Mouse (Mus musculus): ENCODE results near the gene Mical2. TPM values are rescaled to one million over a fixed set of nuclear protein-coding genes. Genes with fewer than 3 reads are reported as not detected.

Mical2 gene
- polyA plus RNA-seq, 1 experiment from 2014 or later: 1.5 TPM

DNA sequence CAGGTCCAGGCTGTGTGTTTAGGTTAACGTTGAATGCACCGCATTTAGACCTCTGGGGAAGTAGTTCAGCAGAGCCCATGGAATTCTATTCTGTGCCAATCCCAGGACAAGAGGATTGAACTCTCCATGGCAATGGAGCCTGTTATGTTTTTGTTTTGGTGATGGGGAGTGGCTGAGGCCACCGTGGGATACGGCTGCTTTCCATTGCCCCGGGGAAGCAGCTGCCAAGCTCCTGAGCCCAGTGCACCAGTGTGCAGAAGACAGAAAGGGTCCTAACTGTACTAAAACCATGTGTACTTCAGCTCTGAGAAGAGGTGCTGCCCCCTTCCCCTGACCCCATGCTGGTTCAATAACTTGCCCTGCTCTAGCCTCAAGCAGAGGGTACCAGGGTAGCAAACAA is 47.0 kb downstream of the Mical2 start:
- WGBS: 28% methylated on average over 5 of the region's 5 CpGs
- 0 out of 2 replicates have a peak overlapping the region, but pooled peaks have one; percentile 7 for H3K27ac ChIP-seq
- H3K9me3 ChIP-seq: no peaks in the 10 kb centered on the region

DNA sequence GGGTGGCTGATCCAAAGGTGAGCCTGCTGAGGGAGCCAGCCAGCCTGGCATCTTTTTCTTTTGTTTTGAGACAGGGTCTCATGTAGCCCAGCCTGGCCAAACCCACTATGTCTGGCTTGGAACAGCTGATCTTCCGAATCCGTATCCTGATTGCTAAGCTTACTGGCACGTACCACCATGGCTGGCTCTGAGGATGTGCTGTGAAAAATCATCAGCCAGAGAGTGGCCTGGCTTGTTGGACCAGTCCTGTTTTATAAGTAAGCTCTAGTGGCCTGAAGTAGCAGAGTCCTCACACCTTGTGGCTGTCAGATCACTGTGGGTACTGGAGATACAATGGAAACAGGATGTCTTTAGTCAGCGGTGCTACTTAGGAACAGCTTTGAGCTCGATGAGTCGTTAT is 47.8 kb downstream of the Mical2 start:
- no peaks in the 10 kb centered on the region for H3K27me3 ChIP-seq
- whole genome bisulfite sequencing: 80% methylated on average over 6 of the region's 6 CpGs
- ATAC-seq: no peak
- no peak overlapping the region for H3K4me3 ChIP-seq (replicated peaks)
- no peak overlapping the region for H3K4me2 ChIP-seq (replicated peaks)
- no peaks in the 10 kb centered on the region for H3K36me3 ChIP-seq
- no peaks in the 10 kb centered on the region for H3K9me3 ChIP-seq
- peaks cover 25% of the 10 kb centered on the region for H3K4me1 ChIP-seq (replicated peaks)
- no peak overlapping the region for H3K9ac ChIP-seq (replicated peaks)
- H3K27ac ChIP-seq: no peak overlapping the region

More for the DNA sequence above, 47.0 kb downstream of the Mical2 start:
- H3K4me3 ChIP-seq (replicated peaks): no peak overlapping the region
- H3K27me3 ChIP-seq: no peaks in the 10 kb centered on the region
- H3K4me1 ChIP-seq (replicated peaks): peaks cover 25% of the 10 kb centered on the region
- H3K9ac ChIP-seq (replicated peaks): no peak overlapping the region
- H3K36me3 ChIP-seq: no peaks in the 10 kb centered on the region
- ATAC-seq: peak; percentile 67
- H3K4me2 ChIP-seq (replicated peaks): no peak overlapping the region

DNA sequence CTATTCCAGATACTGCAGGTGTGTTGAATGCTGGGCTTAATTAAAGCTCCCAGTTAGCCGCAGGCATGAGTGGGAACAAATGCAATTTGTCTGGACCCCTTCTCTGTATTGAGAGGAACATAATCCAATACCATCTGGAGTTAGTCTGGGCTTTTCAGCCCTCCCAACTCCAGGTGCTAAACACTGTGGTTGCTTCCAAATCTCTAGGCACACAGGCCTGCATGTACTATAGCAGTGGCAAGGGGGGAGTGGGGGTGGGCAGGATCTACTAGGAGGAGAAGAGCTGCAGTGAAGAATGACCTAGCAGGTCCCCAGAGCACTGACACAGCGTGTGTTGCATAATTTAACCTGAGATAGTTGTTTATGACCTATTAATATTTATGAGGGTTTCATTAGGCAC is 49.0 kb downstream of the Mical2 start:
- 0 out of 2 replicates have a peak, but pooled peaks have one; percentile 50 for ATAC-seq
- Histone ChIP-seq H3K4me1 (replicated peaks) (peaks cover 25% of the 10 kb centered on the region), H3K4me3 (replicated peaks) (no peak overlapping the region), H3K4me2 (replicated peaks) (no peak overlapping the region), H3K27me3 (no peaks in the 10 kb centered on the region), H3K36me3 (no peaks in the 10 kb centered on the region), H3K27ac (no peak overlapping the region), H3K9me3 (no peaks in the 10 kb centered on the region), H3K9ac (replicated peaks) (no peak overlapping the region)
- 52% methylated on average over 2 of the region's 2 CpGs for WGBS

DNA sequence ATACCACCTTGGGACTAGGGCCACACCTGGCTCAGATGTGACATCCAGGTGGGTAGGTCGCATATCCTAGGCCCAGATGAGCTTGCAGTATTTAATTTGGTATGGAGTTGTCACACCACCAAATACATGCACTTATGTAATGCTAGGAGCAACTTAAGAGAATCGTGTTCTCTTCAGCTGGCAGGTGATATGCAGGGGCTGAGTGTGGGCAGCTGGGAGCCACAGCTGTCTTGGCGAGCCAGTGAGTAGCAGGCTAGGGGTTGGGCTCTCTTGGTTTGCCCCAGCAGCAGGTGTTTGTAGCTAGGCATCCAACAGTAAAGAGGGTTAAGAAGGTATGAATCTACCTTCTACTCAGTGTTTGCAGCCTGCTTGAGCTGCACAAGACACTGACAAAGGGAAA is 49.4 kb downstream of the Mical2 start:
- H3K4me3 ChIP-seq (replicated peaks): no peak overlapping the region
- H3K4me2 ChIP-seq (replicated peaks): no peak overlapping the region
- H3K4me1 ChIP-seq (replicated peaks): peaks cover 25% of the 10 kb centered on the region
- no peak overlapping the region for H3K27ac ChIP-seq
- 72% methylated on average over 3 of the region's 3 CpGs for WGBS
- H3K9ac ChIP-seq (replicated peaks): no peak overlapping the region
- H3K36me3 ChIP-seq: no peaks in the 10 kb centered on the region
- H3K9me3 ChIP-seq: no peaks in the 10 kb centered on the region
- ATAC-seq: no peak
- no peaks in the 10 kb centered on the region for H3K27me3 ChIP-seq

DNA sequence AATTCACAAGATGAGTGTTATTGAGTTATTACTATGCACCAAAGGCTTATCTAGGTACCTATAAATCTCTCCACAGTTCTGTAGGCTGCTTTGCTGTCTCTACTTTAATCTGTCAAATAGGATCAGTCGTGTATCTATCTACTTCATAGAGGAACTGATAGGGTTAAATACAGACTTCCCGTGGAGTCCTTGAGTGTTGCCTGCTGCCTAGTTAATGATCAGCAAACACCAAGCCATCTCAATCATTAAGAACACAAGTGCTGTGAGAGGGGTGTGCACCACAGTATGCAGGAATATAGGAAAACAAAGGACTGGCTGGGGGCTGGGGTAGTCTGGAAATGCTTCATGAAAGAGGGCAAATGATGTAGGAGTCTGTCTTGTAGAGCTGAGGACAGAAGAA is 50.2 kb downstream of the Mical2 start:
- no peak for ATAC-seq
- Histone ChIP-seq H3K4me2 (replicated peaks) (no peak overlapping the region), H3K9me3 (no peaks in the 10 kb centered on the region), H3K27me3 (no peaks in the 10 kb centered on the region), H3K9ac (replicated peaks) (no peak overlapping the region), H3K4me3 (replicated peaks) (no peak overlapping the region), H3K36me3 (no peaks in the 10 kb centered on the region), H3K27ac (no peak overlapping the region), H3K4me1 (replicated peaks) (peaks cover 25% of the 10 kb centered on the region)
- 44% methylated on average over 2 of the region's 2 CpGs for WGBS

DNA sequence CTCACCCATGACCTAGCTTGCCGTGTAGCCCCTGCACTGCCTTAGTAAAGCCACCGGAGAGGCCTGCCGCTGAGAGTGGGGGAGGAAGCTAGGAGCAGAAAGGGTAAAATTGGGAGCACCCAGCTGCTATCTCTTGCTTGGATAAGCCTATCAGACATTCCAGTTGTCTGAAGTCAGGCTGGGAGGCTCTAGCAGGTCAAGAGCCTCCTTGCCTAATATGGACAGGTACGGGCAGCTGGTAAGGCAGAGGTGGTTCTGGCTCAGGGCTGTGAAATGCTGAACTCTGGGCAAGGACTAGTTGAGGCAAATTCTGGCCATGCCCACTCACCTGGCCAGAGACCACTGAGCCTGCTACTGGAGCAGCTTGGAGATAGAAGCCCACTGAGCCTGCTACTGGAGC is 51.2 kb downstream of the Mical2 start:
- Histone ChIP-seq H3K4me1 (replicated peaks) (peaks cover 25% of the 10 kb centered on the region), H3K9me3 (no peaks in the 10 kb centered on the region), H3K9ac (replicated peaks) (no peak overlapping the region), H3K36me3 (no peaks in the 10 kb centered on the region), H3K27ac (no peak overlapping the region), H3K4me2 (replicated peaks) (no peak overlapping the region), H3K27me3 (no peaks in the 10 kb centered on the region), H3K4me3 (replicated peaks) (no peak overlapping the region)
- ATAC-seq: no peak
- 97% methylated on average over 4 of the region's 4 CpGs for WGBS

DNA sequence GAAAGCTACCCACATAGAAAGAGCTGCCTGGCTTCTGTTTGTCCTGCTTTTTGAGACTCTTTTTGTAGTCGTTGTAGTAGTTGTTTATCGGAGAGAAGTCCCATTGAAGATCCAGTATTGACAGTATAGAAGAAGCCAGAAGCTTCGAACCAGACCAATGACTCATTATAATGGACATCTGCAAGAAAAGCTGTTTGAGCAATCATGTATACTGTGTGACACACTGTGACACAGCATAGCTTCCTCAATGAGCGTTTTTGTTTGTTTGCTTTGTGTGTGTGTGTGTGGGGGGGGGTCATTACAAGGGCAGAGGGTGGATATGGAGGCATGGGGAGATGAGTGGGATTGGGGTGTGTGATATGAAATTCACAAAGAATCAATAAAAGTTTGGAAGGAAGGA is 53.0 kb downstream of the Mical2 start:
- Histone ChIP-seq H3K4me2 (replicated peaks) (no peak overlapping the region), H3K4me3 (replicated peaks) (no peak overlapping the region), H3K36me3 (no peaks in the 10 kb centered on the region), H3K9me3 (no peaks in the 10 kb centered on the region), H3K9ac (replicated peaks) (no peak overlapping the region), H3K4me1 (replicated peaks) (peaks cover 16% of the 10 kb centered on the region), H3K27ac (no peak overlapping the region), H3K27me3 (no peaks in the 10 kb centered on the region)
- WGBS: 72% methylated on average over 4 of the region's 4 CpGs
- ATAC-seq: no peak

DNA sequence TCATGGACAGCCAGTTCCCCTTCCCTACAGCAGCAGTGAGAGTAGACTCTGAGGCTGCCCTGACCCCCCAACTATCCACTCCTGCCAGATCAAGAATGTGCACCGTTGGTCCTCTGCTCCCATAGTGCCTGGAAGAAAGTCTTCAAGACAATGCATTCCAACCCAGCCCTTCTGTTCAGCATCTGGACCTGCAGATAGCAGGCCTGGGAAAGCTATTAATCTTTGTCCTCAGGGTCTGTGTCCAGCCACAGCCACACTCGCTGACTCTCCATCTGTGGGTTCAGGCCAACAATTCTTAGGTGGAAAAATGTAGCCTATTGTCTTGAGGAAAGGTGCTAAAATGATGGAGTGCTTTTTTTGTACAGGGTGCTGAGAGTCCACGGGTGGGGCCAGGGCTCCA is 54.8 kb downstream of the Mical2 start:
- Histone ChIP-seq H3K4me3 (replicated peaks) (no peak overlapping the region), H3K9ac (replicated peaks) (no peak overlapping the region), H3K9me3 (no peaks in the 10 kb centered on the region), H3K36me3 (no peaks in the 10 kb centered on the region), H3K27ac (no peak overlapping the region), H3K27me3 (no peaks in the 10 kb centered on the region), H3K4me2 (replicated peaks) (no peak overlapping the region), H3K4me1 (replicated peaks) (0 out of 2 replicates have a peak, but pooled peaks cover 2% of the 10 kb centered on the region)
- no peak for ATAC-seq
- WGBS: 72% methylated on average over 3 of the region's 3 CpGs

DNA sequence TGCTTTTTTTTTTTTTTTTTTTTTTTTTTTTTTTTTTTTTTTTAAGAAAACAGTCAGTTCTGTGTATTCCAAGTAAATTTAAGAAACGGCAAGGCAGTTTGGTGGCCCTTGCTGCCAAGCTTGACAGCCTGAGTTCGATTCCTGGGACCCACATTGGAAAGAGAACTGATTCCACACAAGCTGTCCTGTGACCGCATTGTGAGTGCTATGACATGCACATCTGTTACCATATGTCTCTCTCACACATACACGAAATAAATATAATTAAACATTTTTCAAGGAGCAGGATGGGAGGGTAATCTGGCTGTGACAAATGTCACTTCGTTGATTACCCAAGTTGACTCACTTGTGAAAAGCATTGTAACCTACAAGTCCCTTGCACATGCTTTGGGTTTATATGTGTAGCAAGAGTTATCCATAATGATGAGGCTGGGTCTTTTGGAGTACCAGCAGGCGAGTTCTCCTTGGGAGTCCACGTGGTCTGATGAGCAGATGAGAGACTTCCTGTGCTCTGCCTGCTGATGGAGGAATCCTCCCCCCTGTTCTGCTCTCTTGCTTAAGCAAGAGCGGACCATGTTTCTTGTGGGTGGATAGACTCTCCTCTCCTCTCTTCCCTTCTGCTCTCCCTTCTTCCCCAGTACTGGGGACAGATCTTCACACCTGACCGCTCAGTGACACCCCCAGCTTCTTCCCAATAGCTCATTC is 58.1 kb downstream of the Mical2 start:
- no peaks in the 10 kb centered on the region for H3K27me3 ChIP-seq
- H3K4me3 ChIP-seq (replicated peaks): no peak overlapping the region
- no peak overlapping the region for H3K9ac ChIP-seq (replicated peaks)
- H3K27ac ChIP-seq: no peak overlapping the region
- no peaks in the 10 kb centered on the region for H3K36me3 ChIP-seq
- no peak for ATAC-seq
- 78% methylated on average over 9 of the region's 9 CpGs for WGBS
- H3K4me1 ChIP-seq (replicated peaks): 0 out of 2 replicates have a peak, but pooled peaks cover 2% of the 10 kb centered on the region
- no peaks in the 10 kb centered on the region for H3K9me3 ChIP-seq
- H3K4me2 ChIP-seq (replicated peaks): no peak overlapping the region

DNA sequence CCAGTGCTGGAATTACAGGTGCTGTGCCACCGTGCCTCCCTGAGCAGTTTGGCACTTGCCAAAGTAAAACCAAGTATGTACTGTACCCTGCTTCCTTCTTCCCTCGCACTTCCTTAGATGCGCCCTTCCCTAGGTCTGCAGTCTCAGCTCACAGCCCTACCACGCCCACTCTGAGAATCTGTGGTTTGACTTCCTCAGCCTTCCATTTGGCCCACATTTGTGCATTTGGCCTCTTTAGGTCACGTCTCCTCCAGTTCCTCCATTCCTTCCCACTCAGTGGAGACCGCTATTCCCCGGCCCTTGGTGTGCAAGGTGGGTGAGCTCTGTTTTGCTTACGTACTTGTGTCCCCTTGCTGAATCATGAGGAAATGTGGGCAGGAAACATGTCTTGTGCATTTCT is 59.9 kb downstream of the Mical2 start:
- H3K4me1 ChIP-seq (replicated peaks): peaks cover 7% of the 10 kb centered on the region; the same call in 1 of the 2 replicates
- no peaks in the 10 kb centered on the region for H3K9me3 ChIP-seq
- no peak overlapping the region for H3K4me2 ChIP-seq (replicated peaks)
- no peak overlapping the region for H3K27ac ChIP-seq
- no peak overlapping the region for H3K4me3 ChIP-seq (replicated peaks)
- no peaks in the 10 kb centered on the region for H3K27me3 ChIP-seq
- no peaks in the 10 kb centered on the region for H3K36me3 ChIP-seq
- no peak for ATAC-seq
- 92% methylated on average over 8 of the region's 8 CpGs for WGBS
- H3K9ac ChIP-seq (replicated peaks): no peak overlapping the region

DNA sequence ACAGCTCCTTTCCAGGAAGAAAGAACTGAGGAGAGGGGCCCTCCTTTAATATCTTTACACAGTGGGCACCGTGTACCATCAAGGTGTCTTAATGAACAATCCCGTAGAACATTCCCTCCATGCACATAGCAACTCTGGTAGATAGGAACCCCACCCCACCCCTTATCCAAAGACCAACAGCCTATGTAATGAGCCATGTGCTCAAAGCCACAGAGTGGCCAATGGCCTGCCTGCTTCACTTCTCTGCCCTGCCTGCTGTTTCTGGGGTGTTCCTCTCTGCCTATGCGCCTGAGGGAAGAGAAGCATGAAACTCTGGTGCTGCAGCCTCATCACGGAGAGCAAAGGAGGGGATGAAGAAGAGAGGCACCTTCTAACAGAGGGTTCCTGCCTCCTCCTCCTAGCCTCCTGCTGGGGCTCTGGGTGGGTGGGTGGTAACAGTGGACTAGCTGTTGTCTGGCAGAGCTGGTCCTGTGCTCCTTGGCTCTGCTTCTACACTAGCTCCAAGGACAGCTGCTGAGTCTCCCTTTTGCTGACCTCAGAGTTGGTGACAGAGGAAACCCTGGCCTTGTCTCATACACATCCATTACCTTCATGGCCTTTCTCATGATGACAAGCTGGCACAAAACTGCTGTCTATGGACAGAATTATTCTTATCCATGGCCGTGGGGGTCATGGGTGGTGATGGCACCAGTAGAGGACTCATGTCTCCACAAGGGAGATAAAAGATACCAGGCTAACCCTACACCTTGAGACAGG is 62.9 kb downstream of the Mical2 start:
- no peak overlapping the region for H3K27ac ChIP-seq
- no peaks in the 10 kb centered on the region for H3K27me3 ChIP-seq
- 88% methylated on average over 5 of the region's 5 CpGs for WGBS
- H3K4me3 ChIP-seq (replicated peaks): no peak overlapping the region
- H3K9ac ChIP-seq (replicated peaks): no peak overlapping the region
- no peaks in the 10 kb centered on the region for H3K36me3 ChIP-seq
- H3K4me1 ChIP-seq (replicated peaks): peaks cover 5% of the 10 kb centered on the region; the same call in 1 of the 2 replicates
- H3K9me3 ChIP-seq: no peaks in the 10 kb centered on the region
- no peak for ATAC-seq
- H3K4me2 ChIP-seq (replicated peaks): no peak overlapping the region

DNA sequence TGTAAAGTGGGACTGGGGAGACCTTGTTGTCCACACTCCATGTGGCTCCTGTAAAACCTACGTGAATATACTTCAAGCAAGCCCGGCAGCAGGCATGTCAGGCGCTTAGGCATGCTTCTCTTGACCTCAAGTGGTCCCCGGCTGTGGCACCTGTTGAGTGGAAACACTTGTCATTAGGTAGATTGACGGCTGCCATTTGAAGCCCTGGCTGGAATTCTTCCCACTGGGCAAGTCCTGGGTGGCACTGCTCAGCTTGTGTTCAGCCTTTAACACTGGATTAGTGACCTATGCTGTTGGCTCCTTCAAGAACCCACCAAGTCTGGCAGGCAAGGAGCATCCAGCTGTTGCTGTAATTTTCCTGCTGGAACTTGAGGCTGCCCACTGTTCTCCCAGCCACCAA is 63.9 kb downstream of the Mical2 start:
- no peak overlapping the region for H3K4me3 ChIP-seq (replicated peaks)
- H3K4me2 ChIP-seq (replicated peaks): no peak overlapping the region
- no peaks in the 10 kb centered on the region for H3K9me3 ChIP-seq
- H3K27me3 ChIP-seq: no peaks in the 10 kb centered on the region
- H3K36me3 ChIP-seq: no peaks in the 10 kb centered on the region
- H3K9ac ChIP-seq (replicated peaks): no peak overlapping the region
- ATAC-seq: no peak
- WGBS: 74% methylated on average over 5 of the region's 5 CpGs
- H3K27ac ChIP-seq: no peak overlapping the region
- H3K4me1 ChIP-seq (replicated peaks): peaks cover 5% of the 10 kb centered on the region; the same call in 1 of the 2 replicates

All from midbrain, embryonic 13.5 days (tissue).